Mouse (Mus musculus) layer of hippocampus, adult 6 months (tissue): Measurements from ENCODE around the gene Pnpla5. TPM values are rescaled to one million over a fixed set of nuclear protein-coding genes. Genes with fewer than 3 reads are reported as not detected.

ENCODE experiments used
- long read RNA-seq, 2 experiments: library from polyadenylated mRNA; unstranded; transcript quantifications; one replicate each; pipeline ENCODE4 v2.0.0; 2019 to 2020
- microRNA-seq: library from miRNA; unstranded; fragments of <30 nt; microRNA quantifications from one replicate; pipeline ENCODE4 v1.2.0, GENCODE M21; 2020
- polyA plus RNA-seq: library from polyadenylated mRNA; unstranded; fragments of <200 nt; fragmentation: Nextera tagmentation; gene quantifications from 2 replicates; pipeline ENCODE4 v1.2.3, GENCODE M21; 2021

Pnpla5 gene
- polyA plus RNA-seq, result not detected in 2 replicates
- long read RNA-seq, experiment 1, result 0 reads
- long read RNA-seq, experiment 2, result 0 reads

DNA sequence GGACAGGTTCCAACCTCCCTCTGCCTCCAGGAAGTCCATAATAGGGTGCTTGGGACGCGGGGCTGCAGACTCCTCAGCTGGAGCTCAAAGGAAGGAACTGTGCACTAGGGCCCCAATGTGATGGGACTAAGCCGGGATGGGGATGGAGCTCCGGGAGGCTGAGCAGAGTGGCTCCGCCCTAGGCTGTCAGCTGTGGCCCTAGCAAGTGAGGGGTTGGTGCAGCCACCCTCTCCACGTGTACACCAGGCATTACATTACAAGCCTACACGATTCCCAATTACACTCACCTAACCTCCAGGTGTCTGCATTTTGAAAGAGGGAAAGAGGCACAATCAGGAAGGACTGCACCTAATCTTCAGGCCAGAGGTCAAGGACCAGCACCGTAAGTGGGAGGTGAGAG lies at the start of gene Pnpla5:
TSS of gene Pnpla5 (minus strand) at position 101 of the 400 bp plus-strand sequence.

DNA sequence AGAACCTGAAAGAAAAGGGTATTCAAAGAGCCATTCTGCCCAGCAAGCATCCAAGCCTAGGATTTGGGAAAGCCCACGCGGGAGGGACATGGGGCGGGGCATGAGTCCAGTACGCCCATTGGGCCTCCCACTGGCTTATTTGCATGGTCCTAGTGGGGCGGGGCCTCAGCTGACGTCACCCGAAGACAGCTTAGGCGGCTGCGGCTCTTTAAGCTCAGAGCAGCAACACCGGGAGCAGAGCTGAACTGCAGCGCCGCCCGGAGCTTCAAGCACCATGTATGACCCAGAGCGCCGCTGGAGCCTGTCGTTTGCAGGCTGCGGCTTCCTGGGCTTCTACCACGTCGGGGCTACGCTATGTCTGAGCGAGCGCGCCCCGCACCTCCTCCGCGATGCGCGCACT lies 44.6 kb upstream of the Pnpla5 start, which contains the start of gene Pnpla3:
TSS of gene Pnpla3 (plus strand) at position 238 of the 400 bp plus-strand sequence.

DNA sequence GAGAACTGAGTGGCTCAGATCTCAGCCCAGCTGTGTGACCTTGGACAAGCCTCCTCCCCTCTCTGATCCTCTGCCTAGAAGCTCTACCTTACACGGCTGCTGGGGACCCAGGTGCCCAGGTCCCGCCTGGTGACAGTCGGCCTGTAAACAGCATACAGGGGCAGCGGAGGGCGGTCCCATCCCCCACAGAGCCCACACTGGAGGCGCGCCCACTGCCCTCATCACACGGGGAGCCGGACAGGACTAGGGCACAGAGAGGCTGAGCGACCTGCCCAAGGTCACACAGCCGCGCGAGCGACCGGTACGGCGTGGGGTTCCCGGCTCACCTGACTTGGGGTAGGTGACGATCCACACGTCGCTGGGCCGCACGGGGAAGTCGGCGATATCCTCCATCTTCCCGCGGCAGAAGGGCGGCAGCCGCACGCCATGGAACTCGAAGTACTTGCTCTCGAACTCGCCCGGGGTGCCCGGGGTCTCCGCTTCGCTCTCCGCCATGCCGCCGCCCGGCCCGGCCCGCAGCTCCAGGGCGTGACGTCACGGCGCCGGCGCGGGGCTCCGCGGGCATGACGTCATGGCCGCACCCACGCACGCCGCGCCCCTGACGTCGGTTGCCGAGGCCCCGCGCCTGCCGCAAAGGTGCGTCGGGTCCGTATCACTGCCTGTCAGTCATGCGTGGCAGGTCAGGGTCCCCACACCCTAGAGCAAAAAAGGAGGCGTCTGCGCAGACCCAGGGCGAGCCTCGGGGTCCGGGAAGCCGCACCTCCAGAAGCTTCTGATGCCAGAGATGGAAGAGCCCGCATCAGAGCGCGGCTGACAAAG lies 17.7 kb downstream of the Pnpla5 start, which contains the start of gene Sult4a1:
TSS of gene Sult4a1 (minus strand) at position 650 of the 819 bp plus-strand sequence.

DNA sequence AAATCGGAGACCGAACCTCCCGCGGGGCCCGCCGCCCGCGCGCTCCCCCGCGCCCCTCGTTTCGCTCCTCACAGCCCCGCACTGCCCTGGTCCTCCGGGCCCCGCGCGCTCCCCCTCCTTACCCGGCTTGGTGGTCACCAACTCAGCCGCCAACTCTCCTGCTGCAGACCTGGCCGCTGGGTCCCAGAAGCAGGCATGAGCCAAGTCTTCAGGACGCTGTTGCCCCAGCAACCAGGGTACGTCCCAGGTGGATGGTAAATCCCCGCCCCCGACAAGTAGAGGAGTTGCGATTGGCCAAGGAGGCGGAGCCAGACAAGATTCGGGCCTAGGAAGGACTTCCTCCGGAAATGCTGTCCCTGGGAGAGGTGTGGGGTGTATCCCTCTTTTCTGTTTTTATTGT lies 57.8 kb downstream of the Pnpla5 start, which contains the start of gene Efcab6:
TSS of gene Efcab6 (minus strand) at position 240 of the 400 bp plus-strand sequence.

Small RNA genes lying within 50 kb of the gene (microRNA-seq; reads per million reads assigned to microRNA genes)
- gene Mir6392, result not detected

Other genes with a start within 250 kb of the Pnpla5 start
- 2.6 and 3.5 TPM in 2 replicates for gene Efcab6, start 57.8 kb downstream of the Pnpla5 start, polyA plus RNA-seq
- gene Sult4a1, start 17.4 kb downstream of the Pnpla5 start, polyA plus RNA-seq, result 307 and 316 TPM in 2 replicates
- gene Pnpla3, start 44.7 kb upstream of the Pnpla5 start, polyA plus RNA-seq, result 0.97 and 1.8 TPM in 2 replicates
- 42.2 and 45.9 TPM in 2 replicates for gene Samm50, start 69.1 kb upstream of the Pnpla5 start, polyA plus RNA-seq
- gene Parvb, start 108.9 kb upstream of the Pnpla5 start, polyA plus RNA-seq, result 1.8 and 2.1 TPM in 2 replicates
- gene Parvg, start 200.9 kb upstream of the Pnpla5 start, polyA plus RNA-seq, result 8.2 and 8.8 TPM in 2 replicates